Mouse (Mus musculus): ENCODE measurements at regions not wholly inside any gene's neighbourhood (a gene's known extent, or its start where the extent isn't known, plus 50 kb on each side); places are given as distances from the start of the nearest gene placed in this dataset.
"Not testable (repeated sequence)": the region's sequence is repeated elsewhere in the genome, so short reads cannot be mapped to it uniquely, and the experiment has no call there.

GRCm38 (mm10) chr5:148788690-148789089, 140.4 kb downstream of the Katnal1 start:
- Histone ChIP-seq H3K4me1 (ENCODE audit: control insufficient read depth) (no peaks in the 10 kb centered on the region), H3K9me3 (ENCODE audit: control insufficient read depth, low read length) (no peaks in the 10 kb centered on the region), H3K27me3 (ENCODE audit: control insufficient read depth) (no peaks in the 10 kb centered on the region), H3K4me3 (replicated peaks) (no peak overlapping the region), H3K36me3 (ENCODE audit: control insufficient read depth) (no peaks in the 10 kb centered on the region)
- TF ChIP-seq TAL1 (IDR thresholded peaks at IDR 0.05; ENCODE audit: low read length), result no peak
- TF ChIP-seq GATA1 (IDR thresholded peaks at IDR 0.05; ENCODE audit: low read length), result no peak

- no peak for TF ChIP-seq TAL1 (IDR thresholded peaks at IDR 0.05; ENCODE audit: low read length)
- no peak for TF ChIP-seq GATA1 (IDR thresholded peaks at IDR 0.05; ENCODE audit: low read length)
- no peaks in the 10 kb centered on the region for H3K9me3 ChIP-seq (ENCODE audit: control insufficient read depth, low read length)
- no peaks in the 10 kb centered on the region for H3K36me3 ChIP-seq (ENCODE audit: control insufficient read depth)
Measured at GRCm38 (mm10) chr5:148787270-148787669, 141.8 kb downstream of the Katnal1 start.

GRCm38 (mm10) chr5:148781076-148781475, 148.0 kb downstream of the Katnal1 start:
- H3K9me3 ChIP-seq (ENCODE audit: control insufficient read depth, low read length); H3K4me1 ChIP-seq (ENCODE audit: control insufficient read depth); H3K36me3 ChIP-seq (ENCODE audit: control insufficient read depth); H3K4me3 ChIP-seq (replicated peaks); H3K27me3 ChIP-seq (ENCODE audit: control insufficient read depth): not testable (repeated sequence)

More at GRCm38 (mm10) chr5:148787270-148787669, 141.8 kb downstream of the Katnal1 start:
- Histone ChIP-seq H3K4me3 (replicated peaks) (no peak overlapping the region), H3K4me1 (ENCODE audit: control insufficient read depth) (no peaks in the 10 kb centered on the region), H3K27me3 (ENCODE audit: control insufficient read depth) (no peaks in the 10 kb centered on the region)

GRCm38 (mm10) chr5:148776796-148777659, 152.1 kb downstream of the Katnal1 start:
- H3K4me1 ChIP-seq (ENCODE audit: control insufficient read depth), result peaks cover 24% of the 10 kb centered on the region
- TF ChIP-seq GATA1 (IDR thresholded peaks at IDR 0.05; ENCODE audit: low read length) (no peak), TAL1 (IDR thresholded peaks at IDR 0.05; ENCODE audit: low read length) (no peak)

GRCm38 (mm10) chr5:148775232-148775631, 153.9 kb downstream of the Katnal1 start:
- Histone ChIP-seq H3K4me1 (ENCODE audit: control insufficient read depth) (peaks cover 31% of the 10 kb centered on the region), H3K4me3 (replicated peaks) (no peak overlapping the region), H3K36me3 (ENCODE audit: control insufficient read depth) (no peaks in the 10 kb centered on the region), H3K27me3 (ENCODE audit: control insufficient read depth) (no peaks in the 10 kb centered on the region; the same call in 1 of the 2 replicates), H3K9me3 (ENCODE audit: control insufficient read depth, low read length) (no peaks in the 10 kb centered on the region)
- no peak for TF ChIP-seq TAL1 (IDR thresholded peaks at IDR 0.05; ENCODE audit: low read length)
- no peak for TF ChIP-seq GATA1 (IDR thresholded peaks at IDR 0.05; ENCODE audit: low read length)

More at GRCm38 (mm10) chr5:148776796-148777659, 152.1 kb downstream of the Katnal1 start:
- Histone ChIP-seq H3K36me3 (ENCODE audit: control insufficient read depth) (no peaks in the 10 kb centered on the region), H3K4me3 (replicated peaks) (no peak overlapping the region), H3K27me3 (ENCODE audit: control insufficient read depth) (no peaks in the 10 kb centered on the region), H3K9me3 (ENCODE audit: control insufficient read depth, low read length) (no peaks in the 10 kb centered on the region)

GRCm38 (mm10) chr5:148774446-148774845, 154.7 kb downstream of the Katnal1 start:
- H3K27me3 ChIP-seq (ENCODE audit: control insufficient read depth), result peaks cover 1% of the 10 kb centered on the region
- H3K4me1 ChIP-seq (ENCODE audit: control insufficient read depth), result peaks cover 31% of the 10 kb centered on the region
- no peaks in the 10 kb centered on the region for H3K36me3 ChIP-seq (ENCODE audit: control insufficient read depth)
- no peak for TF ChIP-seq GATA1 (IDR thresholded peaks at IDR 0.05; ENCODE audit: low read length)
- TF ChIP-seq TAL1 (IDR thresholded peaks at IDR 0.05; ENCODE audit: low read length), result no peak
- H3K9me3 ChIP-seq (ENCODE audit: control insufficient read depth, low read length), result no peaks in the 10 kb centered on the region
- no peak overlapping the region for H3K4me3 ChIP-seq (replicated peaks)

GRCm38 (mm10) chr5:148769452-148769851, 159.7 kb downstream of the Katnal1 start:
- TF ChIP-seq TAL1 (IDR thresholded peaks at IDR 0.05; ENCODE audit: low read length) (no peak), GATA1 (IDR thresholded peaks at IDR 0.05; ENCODE audit: low read length) (no peak)
- Histone ChIP-seq H3K27me3 (ENCODE audit: control insufficient read depth) (peaks cover 2% of the 10 kb centered on the region), H3K4me1 (ENCODE audit: control insufficient read depth) (peaks cover 17% of the 10 kb centered on the region), H3K4me3 (replicated peaks) (no peak overlapping the region), H3K9me3 (ENCODE audit: control insufficient read depth, low read length) (no peaks in the 10 kb centered on the region), H3K36me3 (ENCODE audit: control insufficient read depth) (no peaks in the 10 kb centered on the region)

- Histone ChIP-seq H3K4me1 (ENCODE audit: control insufficient read depth) (peaks cover 7% of the 10 kb centered on the region), H3K4me3 (replicated peaks) (no peak overlapping the region), H3K9me3 (ENCODE audit: control insufficient read depth, low read length) (no peaks in the 10 kb centered on the region), H3K27me3 (ENCODE audit: control insufficient read depth) (peaks cover 2% of the 10 kb centered on the region), H3K36me3 (ENCODE audit: control insufficient read depth) (no peaks in the 10 kb centered on the region)
- TF ChIP-seq GATA1 (IDR thresholded peaks at IDR 0.05; ENCODE audit: low read length), result no peak
- TF ChIP-seq TAL1 (IDR thresholded peaks at IDR 0.05; ENCODE audit: low read length), result no peak
Measured at GRCm38 (mm10) chr5:148768346-148768745, 160.8 kb downstream of the Katnal1 start.

- TF ChIP-seq GATA1 (IDR thresholded peaks at IDR 0.05; ENCODE audit: low read length), result no peak
- H3K4me1 ChIP-seq (ENCODE audit: control insufficient read depth), result peaks cover 5% of the 10 kb centered on the region
- no peaks in the 10 kb centered on the region for H3K36me3 ChIP-seq (ENCODE audit: control insufficient read depth)
- no peaks in the 10 kb centered on the region for H3K9me3 ChIP-seq (ENCODE audit: control insufficient read depth, low read length)
- no peak overlapping the region for H3K4me3 ChIP-seq (replicated peaks)
- peaks cover 2% of the 10 kb centered on the region for H3K27me3 ChIP-seq (ENCODE audit: control insufficient read depth)
Measured at GRCm38 (mm10) chr5:148765993-148766392, 163.1 kb downstream of the Katnal1 start.

All from erythroblast, embryonic 14.5 days (primary cell).